Mouse (Mus musculus) heart, postnatal 36 days (tissue): ENCODE data around the gene Aox3. TPM values are rescaled to one million over a fixed set of nuclear protein-coding genes. Genes with fewer than 3 reads are reported as not detected.

Experiments used
- total RNA-seq, 2 experiments: library from RNA; stranded (reverse); gene quantifications; 2 replicates each; pipeline ENCODE4 v1.2.3; 2021

The Aox3 gene
- total RNA-seq, 2 experiments from 2014 or later = 0.79 to 0.86 TPM

Other genes with a start within 250 kb of the Aox3 start
- gene Sgo2a, start 117.2 kb upstream of the Aox3 start, total RNA-seq = 1 to 10 TPM; 4.1 to 5.0 TPM
- 1 to 10 TPM; 4.9 to 7.2 TPM for gene Kctd18, start 94.2 kb upstream of the Aox3 start, total RNA-seq
- gene Aox1, start 83.2 kb upstream of the Aox3 start, total RNA-seq = 10 to 100 TPM; 10.4 to 13.0 TPM
- gene Aox4, start 97.3 kb downstream of the Aox3 start, total RNA-seq = not detected
- not detected for gene Aox2, start 165.2 kb downstream of the Aox3 start, total RNA-seq